Mouse (Mus musculus) C2C12 (cell line): ENCODE measurements around the gene Jmy.

Experiments used
- CTCF ChIP-seq: IDR thresholded peaks from one replicate; pipeline ENCODE4 v1.5.1; 2011; ENCODE audit not compliant: control insufficient read depth, insufficient read depth, insufficient read length
- MAX ChIP-seq: IDR thresholded peaks from one replicate; pipeline ENCODE4 v1.6.1; 2011; ENCODE audit warnings: mild to moderate bottlenecking, control low read depth
- MYOD1 ChIP-seq: IDR thresholded peaks from one replicate; pipeline ENCODE4 v1.6.1; 2011; ENCODE audit warnings: low read depth; ENCODE audit not compliant: control insufficient read depth, insufficient read length
- USF1 ChIP-seq: IDR thresholded peaks from one replicate; pipeline ENCODE4 v1.6.1; 2011; ENCODE audit warnings: low read depth, mild to moderate bottlenecking, control low read depth, moderate library complexity

DNA sequence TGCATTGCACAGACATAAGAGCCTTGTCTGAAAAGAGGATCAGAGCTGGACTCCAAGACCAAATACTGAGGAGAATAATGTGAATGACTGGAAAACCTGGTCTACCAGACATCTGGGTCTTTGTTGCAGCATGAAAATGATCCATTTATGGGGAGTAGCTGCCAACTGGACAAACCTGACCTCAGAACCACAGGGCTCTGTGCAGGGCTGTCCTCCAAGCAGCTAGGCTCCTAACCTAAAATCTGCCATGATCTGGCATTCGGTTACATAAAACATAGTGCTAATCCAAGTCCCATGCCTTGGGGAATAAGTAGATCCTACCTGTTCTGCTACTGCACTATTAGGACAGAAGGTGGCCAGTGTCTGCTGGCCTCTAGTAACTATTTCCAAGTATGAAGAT is 70.4 kb downstream of the Jmy start:
- TF ChIP-seq MAX: no peak
- no peak for TF ChIP-seq CTCF
- TF ChIP-seq USF1: no peak
- no peak for TF ChIP-seq MYOD1
